Mouse (Mus musculus) C2C12 (cell line): ENCODE measurements around the gene Cadps2. TPM values are rescaled to one million over a fixed set of nuclear protein-coding genes. Genes with fewer than 3 reads are reported as not detected.

ENCODE experiments used
- H3K27me3 ChIP-seq: one replicate; pipeline ENCODE4 v1.6.1; 2011; ENCODE audit not compliant: control insufficient read depth, insufficient read depth, insufficient read length
- H3K36me3 ChIP-seq: one replicate; pipeline ENCODE4 v1.6.1; 2011; ENCODE audit not compliant: control insufficient read depth, insufficient read depth
- H3K4me3 ChIP-seq: one replicate; pipeline ENCODE4 v1.5.1; 2011; ENCODE audit warnings: mild to moderate bottlenecking, control low read depth; ENCODE audit not compliant: poor library complexity, insufficient read depth, severe bottlenecking
- H3K79me2 ChIP-seq: one replicate; pipeline ENCODE4 v1.6.1; 2011; ENCODE audit not compliant: control insufficient read depth, insufficient read depth
- H3K79me3 ChIP-seq: one replicate; pipeline ENCODE4 v1.6.1; 2011; ENCODE audit warnings: low read depth, control low read depth
- H3ac ChIP-seq: one replicate; pipeline ENCODE3; 2011; ENCODE audit warnings: low read depth; ENCODE audit not compliant: control insufficient read depth, insufficient read length
- CEBPB ChIP-seq: IDR thresholded peaks from one replicate; pipeline ENCODE4 v1.6.1; 2011; ENCODE audit warnings: low read depth, mild to moderate bottlenecking, control low read depth, moderate library complexity
- CTCF ChIP-seq: IDR thresholded peaks from one replicate; pipeline ENCODE4 v1.5.1; 2011; ENCODE audit not compliant: control insufficient read depth, insufficient read depth, insufficient read length
- FOSL1 ChIP-seq: IDR thresholded peaks from one replicate; pipeline ENCODE4 v1.8.0; 2011; ENCODE audit warnings: mild to moderate bottlenecking, low read length; ENCODE audit not compliant: poor library complexity, insufficient read depth, severe bottlenecking
- MAX ChIP-seq: IDR thresholded peaks from one replicate; pipeline ENCODE4 v1.6.1; 2011; ENCODE audit warnings: mild to moderate bottlenecking, control low read depth
- MYOD1 ChIP-seq: IDR thresholded peaks from one replicate; pipeline ENCODE4 v1.6.1; 2011; ENCODE audit warnings: low read depth; ENCODE audit not compliant: control insufficient read depth, insufficient read length
- MYOG ChIP-seq: IDR thresholded peaks from one replicate; pipeline ENCODE4 v1.6.1; 2011; ENCODE audit not compliant: control insufficient read depth, insufficient read length; ENCODE audit errors: extremely low read depth
- USF1 ChIP-seq: IDR thresholded peaks from one replicate; pipeline ENCODE4 v1.6.1; 2011; ENCODE audit warnings: low read depth, mild to moderate bottlenecking, control low read depth, moderate library complexity
- polyA plus RNA-seq: library from polyadenylated mRNA; unstranded; fragments of >200 nt; fragmentation: generic; extraction: Trizol; gene quantifications from one replicate; pipeline ENCODE4 v1.2.1, GENCODE M21; 2012; ENCODE audit warnings: missing spikeins

Cadps2 gene
- polyA plus RNA-seq, 1 experiment: not detected

GRCm38 (mm10) chr6:23575102-23575501 is 264.1 kb downstream of the Cadps2 start:
- H3K4me3 ChIP-seq: no peak overlapping the region
- no peaks in the 10 kb centered on the region for H3K36me3 ChIP-seq
- no peaks in the 10 kb centered on the region for H3K79me2 ChIP-seq
- no peak overlapping the region for H3ac ChIP-seq
- no peaks in the 10 kb centered on the region for H3K27me3 ChIP-seq
- no peaks in the 10 kb centered on the region for H3K79me3 ChIP-seq
- TF ChIP-seq CEBPB (no peak), MYOD1 (no peak), FOSL1 (no peak), USF1 (no peak), MAX (no peak), MYOG (no peak), CTCF (no peak)

GRCm38 (mm10) chr6:23573750-23574149 is 265.5 kb downstream of the Cadps2 start:
- H3K79me2 ChIP-seq: no peaks in the 10 kb centered on the region
- H3ac ChIP-seq: no peak overlapping the region
- no peak for TF ChIP-seq FOSL1
- TF ChIP-seq CTCF: no peak
- TF ChIP-seq CEBPB: no peak
- TF ChIP-seq MYOG: no peak
- TF ChIP-seq USF1: no peak
- no peak for TF ChIP-seq MYOD1
- no peak for TF ChIP-seq MAX
- H3K79me3 ChIP-seq: no peaks in the 10 kb centered on the region
- H3K36me3 ChIP-seq: no peaks in the 10 kb centered on the region
- no peak overlapping the region for H3K4me3 ChIP-seq
- H3K27me3 ChIP-seq: no peaks in the 10 kb centered on the region

- Histone ChIP-seq H3K79me3 (no peaks in the 10 kb centered on the region), H3K4me3 (no peak overlapping the region), H3K36me3 (no peaks in the 10 kb centered on the region), H3K79me2 (no peaks in the 10 kb centered on the region), H3K27me3 (no peaks in the 10 kb centered on the region), H3ac (no peak overlapping the region)
- TF ChIP-seq USF1 (no peak), MAX (no peak), CEBPB (no peak), CTCF (no peak), MYOG (no peak), MYOD1 (no peak), FOSL1 (no peak)
These were observed 266.8 kb downstream of the Cadps2 start for GRCm38 (mm10) chr6:23572401-23572800.

- Histone ChIP-seq H3K4me3 (no peak overlapping the region), H3ac (no peak overlapping the region), H3K36me3 (no peaks in the 10 kb centered on the region), H3K79me2 (no peaks in the 10 kb centered on the region), H3K27me3 (no peaks in the 10 kb centered on the region), H3K79me3 (no peaks in the 10 kb centered on the region)
- no peak for TF ChIP-seq USF1
- no peak for TF ChIP-seq CTCF
- TF ChIP-seq CEBPB: no peak
- TF ChIP-seq MYOG: no peak
These were observed 269.5 kb downstream of the Cadps2 start for GRCm38 (mm10) chr6:23569686-23570085.

GRCm38 (mm10) chr6:23568688-23569087 is 270.5 kb downstream of the Cadps2 start:
- Histone ChIP-seq H3K27me3 (no peaks in the 10 kb centered on the region), H3K36me3 (no peaks in the 10 kb centered on the region), H3ac (no peak overlapping the region), H3K79me2 (no peaks in the 10 kb centered on the region), H3K4me3 (no peak overlapping the region), H3K79me3 (no peaks in the 10 kb centered on the region)
- TF ChIP-seq MYOD1 (no peak), CEBPB (no peak), USF1 (no peak), MAX (no peak), MYOG (no peak), FOSL1 (no peak), CTCF (no peak)

- no peaks in the 10 kb centered on the region for H3K27me3 ChIP-seq
- no peaks in the 10 kb centered on the region for H3K79me3 ChIP-seq
- H3K4me3 ChIP-seq: no peak overlapping the region
- no peaks in the 10 kb centered on the region for H3K79me2 ChIP-seq
- H3ac ChIP-seq: no peak overlapping the region
- TF ChIP-seq MYOD1 (no peak), MAX (no peak), CEBPB (no peak), CTCF (no peak), USF1 (no peak), MYOG (no peak), FOSL1 (no peak)
- no peaks in the 10 kb centered on the region for H3K36me3 ChIP-seq
These were observed 271.6 kb downstream of the Cadps2 start for GRCm38 (mm10) chr6:23567651-23568050.
